Mouse (Mus musculus) ovary, adult 2 months (tissue): ENCODE data around the gene Atp6v1fnb. TPM values are rescaled to one million over a fixed set of nuclear protein-coding genes. Genes with fewer than 3 reads are reported as not detected.

Experiments
- polyA plus RNA-seq: library from polyadenylated mRNA; depleted of rRNA; stranded (reverse); fragments of >200 nt; gene quantifications from 2 replicates; pipeline ENCODE4 v1.2.3, GENCODE M21; 2012; rRNA removed

Gene Atp6v1fnb
- not detected in 2 replicates for polyA plus RNA-seq

GRCm38 (mm10) chr6:29471137-29471536 lies at the start of gene Atp6v1fnb:
Gene Atp6v1fnb, plus strand, starts transcription at chr6:29471437.

GRCm38 (mm10) chr6:29433038-29433803 lies 38.0 kb upstream of the Atp6v1fnb start, which contains the start of gene Flnc:
Gene Flnc, plus strand, starts transcription at chr6:29433256.

GRCm38 (mm10) chr6:29467583-29468354 lies 3.5 kb upstream of the Atp6v1fnb start, which contains the start of gene Atp6v1f:
Gene Atp6v1f, plus strand, starts transcription at chr6:29467718.

DNA sequence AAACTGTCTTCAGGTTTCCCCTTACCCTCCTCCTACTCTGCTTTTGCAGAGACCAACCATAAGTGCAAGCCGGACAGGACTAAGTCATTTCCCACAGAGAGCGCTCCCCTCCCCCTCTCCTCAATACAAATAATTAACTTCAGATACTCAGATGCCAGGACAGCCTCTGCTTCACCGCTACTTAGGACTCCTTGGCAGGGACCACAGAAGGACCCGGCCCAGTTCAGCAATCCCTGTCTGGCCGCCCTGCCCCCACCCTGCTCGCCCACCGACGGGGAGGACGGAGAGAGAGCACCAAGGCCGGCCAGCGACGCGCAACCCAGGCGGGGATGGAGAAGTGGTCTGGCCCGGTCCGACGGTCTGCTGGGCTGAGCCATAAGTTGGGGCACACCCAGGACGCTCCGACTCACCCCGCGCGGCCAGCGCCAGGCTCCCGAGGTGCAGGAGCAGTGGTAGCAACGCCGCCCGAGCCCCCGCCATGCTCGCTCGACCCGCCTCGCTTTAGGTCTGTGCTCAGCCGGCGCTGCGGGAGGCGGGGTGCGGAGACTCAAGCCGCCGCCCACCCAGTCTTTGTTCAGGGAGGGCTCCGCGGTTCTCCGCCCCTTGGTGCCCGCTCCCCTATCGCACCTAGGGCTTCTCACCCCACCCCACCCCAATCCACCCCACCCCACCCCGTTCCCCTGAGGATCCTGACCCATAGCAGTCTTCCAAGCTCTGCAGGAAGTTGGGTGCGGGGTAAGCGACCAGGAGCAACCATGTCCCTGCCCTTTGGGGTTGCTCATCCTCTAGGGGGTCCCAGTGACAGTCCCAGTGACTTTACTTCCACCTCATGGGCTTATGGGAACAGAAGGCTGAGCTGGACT lies 36.4 kb downstream of the Atp6v1fnb start, which contains the start of gene Kcp:
Kcp (minus strand) TSS at position 506 of the 863 bp plus-strand sequence.

Other genes starting within 250 kb of the Atp6v1fnb start
- gene Hilpda, start 198.9 kb upstream of the Atp6v1fnb start, polyA plus RNA-seq, result 16.4 and 19.0 TPM in 2 replicates
- gene Fam71f2, start 191.8 kb upstream of the Atp6v1fnb start, polyA plus RNA-seq, result 0.78 and 0.97 TPM in 2 replicates
- not detected in 2 replicates for gene Fam71f1, start 152.3 kb upstream of the Atp6v1fnb start, polyA plus RNA-seq
- 50.6 and 64.4 TPM in 2 replicates for gene Calu, start 123.4 kb upstream of the Atp6v1fnb start, polyA plus RNA-seq
- gene Opn1sw, start 83.0 kb upstream of the Atp6v1fnb start, polyA plus RNA-seq, result 0.70 and 1.8 TPM in 2 replicates
- gene Ccdc136, start 75.1 kb upstream of the Atp6v1fnb start, polyA plus RNA-seq, result 10.6 and 13.4 TPM in 2 replicates
- gene Flnc, start 38.2 kb upstream of the Atp6v1fnb start, polyA plus RNA-seq, result 30.3 and 40.6 TPM in 2 replicates
- 265 TPM in 2 replicates for gene Atp6v1f, start 3.7 kb upstream of the Atp6v1fnb start, polyA plus RNA-seq
- gene Kcp, start 36.5 kb downstream of the Atp6v1fnb start, polyA plus RNA-seq, result 35.8 and 41.1 TPM in 2 replicates
- 22.0 and 22.5 TPM in 2 replicates for gene Irf5, start 55.2 kb downstream of the Atp6v1fnb start, polyA plus RNA-seq
- gene Tnpo3, start 138.4 kb downstream of the Atp6v1fnb start, polyA plus RNA-seq, result 46.4 and 99.4 TPM in 2 replicates
- gene Tspan33, start 222.8 kb downstream of the Atp6v1fnb start, polyA plus RNA-seq, result 7.5 and 9.0 TPM in 2 replicates